Mouse (Mus musculus): Measurements from ENCODE around the gene Phox2a.

- TF ChIP-seq GATA1 (IDR thresholded peaks at IDR 0.05; ENCODE audit: borderline replicate concordance, low read length): no peak
- no peak for TF ChIP-seq FLI1 (IDR thresholded peaks at IDR 0.05; ENCODE audit: low read length)
Measured at GRCm38 (mm10) chr7:101862291-101862690, 44.2 kb downstream of the Phox2a start.

All from megakaryocyte, embryonic 14.5 days (primary cell).